Mouse (Mus musculus): ENCODE data around the gene Oxsr1.
"Not testable (repeated sequence)": the region's sequence is repeated elsewhere in the genome, so short reads cannot be mapped to it uniquely, and the experiment has no call there.

The Oxsr1 gene

GRCm38 (mm10) chr9:119337842-119338241 lies 15.6 kb upstream of the Oxsr1 start:
- DNase-seq (ENCODE audit: low spot score), result no peak

DNA sequence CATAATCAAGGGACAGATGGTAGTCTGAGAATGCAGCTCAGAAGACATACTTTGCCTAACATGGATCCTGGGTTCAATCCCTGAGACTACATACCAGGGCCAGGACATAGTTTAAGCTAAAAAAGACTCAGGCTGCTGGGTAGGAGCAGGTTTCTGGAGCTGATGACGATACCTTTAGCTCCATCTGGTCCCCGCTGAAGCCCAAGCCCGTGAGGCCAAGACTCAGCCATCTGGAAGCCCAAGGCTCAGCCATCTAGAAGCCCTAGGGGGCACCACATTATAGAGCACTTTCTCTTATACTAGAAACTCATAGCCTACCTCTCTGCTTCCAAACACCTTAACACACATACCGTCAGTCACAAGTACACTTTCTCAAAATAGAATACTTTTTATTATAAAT lies 13.3 kb upstream of the Oxsr1 start:
- DNase-seq (ENCODE audit: low spot score), result no peak

GRCm38 (mm10) chr9:119334834-119335233 lies 12.6 kb upstream of the Oxsr1 start:
- no peak for DNase-seq (ENCODE audit: low spot score)

DNA sequence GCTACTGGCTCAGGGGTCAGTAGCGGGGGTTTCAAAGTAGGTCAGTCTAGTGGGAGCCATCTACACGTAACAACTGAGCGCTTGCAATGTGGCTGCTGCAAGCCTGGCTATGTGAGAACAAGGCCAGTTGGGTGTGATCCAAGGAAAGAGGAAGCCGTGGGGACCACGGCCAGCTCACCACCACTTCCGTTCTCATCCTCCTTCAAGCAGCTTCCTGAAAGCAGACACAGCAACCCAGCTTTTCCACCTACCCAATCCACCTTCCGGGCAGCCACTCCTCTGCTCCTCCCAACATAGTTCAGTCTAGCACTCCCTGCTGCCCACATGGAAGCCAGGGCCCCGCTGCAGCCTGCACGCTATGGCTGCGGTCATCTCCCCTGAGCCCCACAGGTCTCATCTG lies 12.1 kb upstream of the Oxsr1 start:
- DNase-seq (ENCODE audit: low spot score), result peak; percentile 7

DNA sequence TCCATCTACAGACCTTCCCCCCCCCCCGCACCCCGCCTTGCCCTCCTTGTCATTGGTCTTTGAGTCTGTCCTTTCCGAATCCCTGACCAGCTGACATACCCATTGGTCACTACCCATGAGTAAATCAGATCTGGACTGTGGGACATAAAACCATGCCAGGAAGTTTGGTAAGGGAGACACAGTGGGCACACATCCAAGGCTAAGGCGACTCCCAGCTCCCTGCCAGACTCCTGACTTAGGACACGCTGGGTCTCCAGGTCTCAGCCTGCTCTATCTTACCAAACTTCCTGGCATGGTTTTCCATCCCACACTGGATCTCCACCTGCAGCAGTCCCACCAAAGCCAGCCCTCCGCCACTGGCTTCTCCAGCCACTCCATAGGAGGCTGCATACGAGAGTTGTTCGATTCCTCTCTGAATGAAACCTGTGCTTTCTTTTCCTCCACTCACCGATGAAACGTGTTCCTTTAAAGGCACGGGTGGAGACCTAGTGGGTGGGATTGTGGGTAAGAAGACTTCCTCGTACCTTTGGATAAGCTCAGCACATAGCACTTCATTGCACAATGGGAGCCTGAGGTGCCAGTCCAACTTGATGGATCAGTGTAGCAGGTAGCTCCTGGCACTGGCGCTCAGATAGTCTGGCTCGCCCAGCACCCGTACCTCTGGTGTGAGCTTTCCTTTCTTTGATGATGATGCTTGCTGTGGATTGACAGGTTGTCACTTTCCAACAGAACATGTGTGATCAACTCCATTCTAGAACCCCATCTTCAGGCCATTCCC lies 8.1 kb upstream of the Oxsr1 start:
- peak; percentile 27 for DNase-seq (ENCODE audit: low spot score)

DNA sequence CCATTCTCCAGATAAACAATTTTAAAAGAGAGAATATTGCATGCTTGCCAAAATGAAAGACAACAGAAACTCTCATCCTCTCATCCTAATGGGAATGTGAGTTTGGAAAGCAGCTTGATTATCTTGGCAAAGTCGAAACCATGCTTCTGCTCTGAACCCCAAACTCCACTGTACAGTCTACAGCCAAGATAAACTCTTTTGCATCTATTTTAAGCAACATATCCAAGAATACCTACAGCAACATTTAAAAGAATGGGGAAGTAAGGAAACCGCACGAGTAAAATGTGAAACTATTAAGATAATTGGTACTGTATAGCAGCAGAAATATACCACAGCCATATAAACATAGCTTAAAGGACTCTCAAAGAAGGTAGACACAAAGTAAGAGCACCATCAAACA lies 6.3 kb upstream of the Oxsr1 start:
- no peak for DNase-seq (ENCODE audit: low spot score)

DNA sequence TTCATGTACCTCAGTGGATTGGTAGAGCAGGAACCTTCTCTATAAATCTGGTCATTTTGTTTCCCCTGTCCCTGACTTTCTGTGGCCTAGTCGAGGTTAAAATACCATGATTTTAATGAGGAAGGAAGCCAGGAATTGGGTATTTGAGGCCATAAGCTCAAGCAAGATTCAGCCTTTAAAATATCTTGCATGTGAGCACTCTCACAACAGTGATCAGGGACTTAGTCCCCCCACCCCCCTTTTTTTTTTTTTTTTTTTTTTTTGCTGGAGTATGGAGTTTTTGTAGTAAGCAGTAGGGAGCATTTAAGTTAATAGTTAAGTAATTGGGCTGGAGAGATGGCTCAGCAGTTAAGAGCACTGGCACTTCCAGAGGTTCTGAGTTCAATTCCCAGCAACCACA lies 1.9 kb upstream of the Oxsr1 start:
- DNase-seq (ENCODE audit: low spot score), result no peak

DNA sequence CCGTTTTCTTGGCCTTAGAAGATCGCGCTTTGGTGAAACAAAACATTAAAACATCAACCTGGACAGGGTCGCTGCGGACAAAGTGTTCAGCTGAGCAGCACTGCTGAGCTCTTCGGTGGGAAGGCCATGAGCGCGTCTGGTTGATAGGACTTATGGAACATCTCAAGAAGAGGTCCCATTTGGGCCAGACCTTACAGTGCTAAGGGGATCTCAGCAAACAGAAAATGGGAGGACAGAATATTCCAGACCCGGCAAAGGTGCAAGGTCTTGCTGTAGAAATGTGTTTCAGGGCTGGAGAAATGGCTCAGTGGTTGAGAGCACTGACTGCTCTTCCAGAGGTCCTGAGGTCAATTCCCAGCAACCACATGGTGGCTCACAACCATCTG lies 1.0 kb upstream of the Oxsr1 start:
- DNase-seq (ENCODE audit: low spot score), result no peak

- DNase-seq (ENCODE audit: low spot score), result no peak
These were observed 616 bp downstream of the Oxsr1 start for GRCm38 (mm10) chr9:119321392-119322229.

DNA sequence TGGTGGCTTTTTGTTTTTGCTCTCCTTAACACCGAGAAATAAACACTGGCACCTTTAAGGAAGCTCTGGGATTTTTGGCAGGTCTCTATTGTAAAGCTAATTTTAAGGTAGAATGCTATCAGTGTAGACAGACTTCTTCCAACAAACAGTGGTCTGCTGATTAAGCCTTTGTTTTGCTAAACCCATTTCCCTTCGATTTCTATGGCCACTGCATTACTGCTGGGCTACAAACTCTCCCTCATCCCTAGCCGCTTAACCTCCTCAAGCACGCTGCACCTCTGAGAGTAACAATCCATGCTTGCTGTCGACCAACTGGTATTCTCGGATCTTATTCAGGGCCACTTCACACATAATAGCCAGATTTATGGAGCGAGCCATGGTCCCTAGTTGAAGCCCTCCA lies 1.3 kb downstream of the Oxsr1 start:
- DNase-seq (ENCODE audit: low spot score), result no peak

DNA sequence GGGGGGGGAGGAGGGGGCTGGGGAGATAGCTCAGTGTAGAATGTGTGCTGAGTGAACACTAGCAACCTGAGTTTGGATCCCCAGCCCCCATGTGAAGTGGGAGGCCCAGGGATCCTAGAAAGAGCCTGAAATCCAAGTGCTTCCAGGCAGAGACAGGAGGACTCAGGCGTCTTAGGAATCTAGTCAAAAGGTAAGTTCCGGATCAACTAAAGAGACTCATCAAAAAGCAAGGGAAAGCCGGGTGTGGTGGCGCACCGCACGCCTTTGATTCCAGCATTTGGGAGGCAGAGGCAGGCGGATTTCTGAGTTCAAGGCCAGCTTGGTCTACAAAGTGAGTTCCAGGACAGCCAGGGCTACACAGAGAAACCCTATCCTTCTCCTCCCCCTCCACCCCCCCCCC lies 1.8 kb downstream of the Oxsr1 start:
- no peak for DNase-seq (ENCODE audit: low spot score)

DNA sequence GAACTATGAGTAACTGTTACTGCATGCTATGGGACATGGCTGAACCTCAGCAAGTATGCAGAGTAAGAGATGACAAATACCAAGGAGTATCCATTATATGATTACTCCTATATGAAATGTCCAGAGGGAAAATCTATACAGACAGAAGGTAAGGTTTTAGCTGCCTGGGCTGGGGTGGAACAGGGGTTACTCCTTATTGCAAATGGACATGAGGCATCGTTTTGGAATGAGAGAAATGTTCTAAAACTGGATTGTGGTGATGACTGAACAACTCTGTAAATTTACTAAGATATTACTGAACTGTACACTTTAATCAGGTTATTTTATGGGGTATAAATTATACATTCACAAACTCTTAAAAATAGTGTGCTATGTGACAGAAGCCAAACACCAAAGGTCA lies 3.3 kb downstream of the Oxsr1 start:
- DNase-seq (ENCODE audit: low spot score), result no peak

DNA sequence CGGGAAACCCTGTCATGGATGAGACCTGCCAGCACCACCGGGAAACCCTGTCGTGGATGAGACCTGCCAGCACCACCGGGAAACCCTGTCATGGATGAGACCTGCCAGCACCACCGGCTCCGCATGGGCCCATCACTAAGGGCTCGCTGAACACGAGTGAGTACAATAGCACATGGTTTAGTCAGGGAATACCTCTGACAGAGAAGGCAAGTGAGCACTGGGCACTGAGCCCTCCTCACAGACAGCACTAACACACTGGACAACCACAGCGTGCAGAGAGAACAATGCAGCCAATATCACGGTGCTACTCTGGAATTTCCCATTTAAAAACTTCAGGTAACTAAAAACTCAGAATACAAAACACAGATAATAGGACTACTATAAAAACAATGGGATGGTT lies 9.1 kb downstream of the Oxsr1 start:
- no peak for DNase-seq (ENCODE audit: low spot score)

DNA sequence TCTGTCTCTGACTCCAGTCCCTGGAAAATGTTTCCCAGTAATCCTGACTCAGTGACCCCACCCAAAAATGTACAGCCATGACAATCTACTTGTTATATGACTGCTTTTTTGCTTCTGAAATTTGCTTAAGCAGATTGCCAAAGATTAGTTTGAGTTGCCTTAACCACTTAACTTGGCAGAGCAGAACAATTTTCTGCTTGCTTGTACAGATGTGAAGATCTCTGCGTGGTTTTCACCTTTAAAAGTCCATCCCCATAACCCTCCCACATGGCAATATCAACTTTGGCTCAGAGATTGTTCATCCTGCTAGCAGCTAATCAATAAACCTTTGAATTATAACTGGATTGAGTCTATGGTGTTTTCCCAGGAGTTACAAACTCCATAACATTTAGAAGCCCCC lies 13.2 kb downstream of the Oxsr1 start:
- no peak for DNase-seq (ENCODE audit: low spot score)

- no peak for DNase-seq (ENCODE audit: low spot score)
These were observed 16.4 kb downstream of the Oxsr1 start for GRCm38 (mm10) chr9:119305863-119306262.

DNA sequence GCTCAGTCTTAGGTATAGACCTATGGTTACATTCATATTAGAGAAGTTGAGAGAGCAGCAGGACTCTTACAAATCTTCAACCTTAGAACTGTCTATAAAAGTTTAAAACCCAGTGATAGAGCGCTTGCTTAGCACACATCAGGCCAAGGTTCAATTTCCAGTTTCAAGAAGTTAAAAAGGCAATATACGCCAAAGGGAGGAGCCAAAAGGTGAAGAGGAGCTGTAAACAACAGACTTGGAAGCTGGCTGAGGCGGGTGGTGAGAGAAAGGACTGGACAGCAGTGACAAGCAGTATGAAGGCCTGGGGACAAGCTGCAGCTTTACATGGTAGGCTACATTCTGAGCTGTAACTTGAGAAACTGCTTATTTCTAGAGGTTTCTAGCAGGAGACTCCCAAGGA lies 23.7 kb downstream of the Oxsr1 start:
- DNase-seq (ENCODE audit: low spot score), result no peak

DNA sequence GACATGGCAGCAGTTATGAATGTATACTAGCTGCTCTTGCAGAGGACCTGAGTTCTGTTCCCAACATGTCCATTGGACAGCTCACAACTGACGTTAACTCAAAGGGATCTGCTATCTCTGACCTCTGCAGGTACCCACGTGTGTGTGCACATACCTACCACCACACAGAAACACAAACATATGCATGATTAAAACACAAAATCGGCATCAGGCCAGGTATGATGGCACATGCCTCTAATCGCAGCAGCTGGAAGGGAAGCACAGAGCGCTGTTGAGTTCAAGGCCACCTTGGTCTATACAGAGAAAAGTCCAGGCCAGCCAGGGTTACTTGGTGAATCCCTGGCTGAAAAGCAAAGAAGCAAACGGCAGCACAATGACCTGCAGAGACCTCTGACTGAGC lies 24.5 kb downstream of the Oxsr1 start:
- DNase-seq (ENCODE audit: low spot score), result no peak

- DNase-seq (ENCODE audit: low spot score), result no peak
These were observed 31.4 kb downstream of the Oxsr1 start for GRCm38 (mm10) chr9:119290791-119291190.

GRCm38 (mm10) chr9:119280894-119281682 lies 41.1 kb downstream of the Oxsr1 start:
- DNase-seq (ENCODE audit: low spot score), result no peak

DNA sequence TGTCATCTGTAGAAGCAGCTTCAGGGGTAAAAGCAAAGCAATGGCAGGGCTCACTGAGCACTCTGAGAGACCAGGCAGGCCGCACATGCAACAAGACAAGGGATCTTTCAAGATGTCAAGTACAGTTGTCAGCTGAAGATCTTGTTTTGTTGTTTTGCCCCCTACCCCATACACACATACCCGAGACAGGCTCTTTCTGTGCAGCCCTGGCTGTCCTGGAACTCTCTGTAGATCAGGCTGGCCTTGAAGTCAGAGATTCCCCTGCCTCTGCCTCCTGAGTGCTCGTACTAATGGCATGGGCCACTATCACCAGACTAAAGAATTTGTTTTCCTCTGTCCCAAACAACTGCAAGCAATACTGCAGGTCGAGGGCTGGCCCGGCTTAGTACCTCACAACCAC lies 44.2 kb downstream of the Oxsr1 start:
- DNase-seq (ENCODE audit: low spot score), result no peak

- DNase-seq (ENCODE audit: low spot score), result no peak
These were observed 45.9 kb downstream of the Oxsr1 start for GRCm38 (mm10) chr9:119276321-119276720.

DNA sequence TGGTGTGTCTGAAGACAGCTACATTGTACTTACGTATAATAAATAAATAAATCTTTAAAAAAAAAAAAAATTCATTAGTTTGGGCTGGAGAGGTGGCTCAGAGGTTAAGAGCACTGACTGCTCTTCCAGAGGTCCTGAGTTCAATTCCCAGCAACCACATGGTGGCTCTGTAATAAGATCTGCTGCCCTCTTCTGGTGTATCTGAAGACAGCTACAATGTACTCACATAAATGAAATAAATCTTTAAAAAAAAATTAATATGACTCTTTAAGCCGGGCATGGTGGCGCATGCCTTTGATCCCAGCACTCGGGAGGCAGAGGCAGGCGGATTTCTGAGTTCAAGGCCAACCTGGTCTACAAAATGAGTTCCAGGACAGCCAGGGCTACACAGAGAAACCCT lies 47.4 kb downstream of the Oxsr1 start:
- DNase-seq (ENCODE audit: low spot score), result not testable (repeated sequence)

DNA sequence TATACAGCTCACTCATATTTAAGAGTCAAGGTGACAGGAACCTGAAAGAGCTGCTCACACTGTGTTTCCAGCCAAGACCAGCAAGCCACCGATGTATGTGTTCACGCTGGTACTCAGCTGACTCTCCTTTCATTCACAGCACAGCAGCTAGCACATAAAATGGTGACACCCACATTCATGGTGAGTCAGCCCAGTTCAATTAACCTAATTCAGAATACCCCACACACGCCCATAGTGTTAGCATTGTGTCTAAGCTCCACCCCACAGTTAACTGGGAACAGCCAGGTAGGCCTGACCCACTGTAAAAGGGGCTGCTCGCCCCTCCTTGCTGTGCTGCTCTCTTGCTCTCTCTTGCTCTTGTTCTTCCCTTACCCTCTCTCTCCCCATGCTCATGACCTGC lies 50.7 kb downstream of the Oxsr1 start:
- DNase-seq (ENCODE audit: low spot score), result no peak
